Mouse (Mus musculus): ENCODE results near the gene Vill.

Gene Vill

GRCm38 (mm10) chr9:119034676-119035665 is 17.6 kb upstream of the Vill start:
- no peak for DNase-seq (ENCODE audit: low read depth, low spot score)

- DNase-seq (ENCODE audit: low read depth, low spot score): no peak
Observed at GRCm38 (mm10) chr9:119035836-119036235, 16.7 kb upstream of the Vill start.

GRCm38 (mm10) chr9:119037076-119037730 is 15.4 kb upstream of the Vill start:
- DNase-seq (ENCODE audit: low read depth, low spot score): no peak

- DNase-seq (ENCODE audit: low read depth, low spot score): no peak
Observed at GRCm38 (mm10) chr9:119038574-119038973, 14.0 kb upstream of the Vill start.

- no peak for DNase-seq (ENCODE audit: low read depth, low spot score)
Observed at GRCm38 (mm10) chr9:119040101-119040775, 12.3 kb upstream of the Vill start.

GRCm38 (mm10) chr9:119048182-119048903 is 4.2 kb upstream of the Vill start:
- DNase-seq (ENCODE audit: low read depth, low spot score): no peak

- no peak for DNase-seq (ENCODE audit: low read depth, low spot score)
Observed at GRCm38 (mm10) chr9:119051158-119051557, 1.4 kb upstream of the Vill start.

- DNase-seq (ENCODE audit: low read depth, low spot score): no peak
Observed at GRCm38 (mm10) chr9:119053964-119054576, 1.5 kb downstream of the Vill start.

GRCm38 (mm10) chr9:119055336-119055735 is 2.8 kb downstream of the Vill start:
- DNase-seq (ENCODE audit: low read depth, low spot score): no peak

GRCm38 (mm10) chr9:119058245-119058644 is 5.7 kb downstream of the Vill start:
- no peak for DNase-seq (ENCODE audit: low read depth, low spot score)

GRCm38 (mm10) chr9:119060701-119061100 is 8.1 kb downstream of the Vill start:
- DNase-seq (ENCODE audit: low read depth, low spot score): no peak

- DNase-seq (ENCODE audit: low read depth, low spot score): peak; percentile 52
Observed at GRCm38 (mm10) chr9:119063036-119063644, 10.6 kb downstream of the Vill start.

- DNase-seq (ENCODE audit: low read depth, low spot score): peak; percentile 15
Observed at GRCm38 (mm10) chr9:119064296-119064695, 11.7 kb downstream of the Vill start.

- peak; percentile 74 for DNase-seq (ENCODE audit: low read depth, low spot score)
Observed at GRCm38 (mm10) chr9:119067601-119068000, 15.0 kb downstream of the Vill start.

- DNase-seq (ENCODE audit: low read depth, low spot score): no peak
Observed at GRCm38 (mm10) chr9:119068266-119068665, 15.7 kb downstream of the Vill start.

- DNase-seq (ENCODE audit: low read depth, low spot score): no peak
Observed at GRCm38 (mm10) chr9:119070173-119070825, 17.7 kb downstream of the Vill start.

- DNase-seq (ENCODE audit: low read depth, low spot score): no peak
Observed at GRCm38 (mm10) chr9:119071786-119072185, 19.2 kb downstream of the Vill start.

GRCm38 (mm10) chr9:119073184-119073895 is 20.8 kb downstream of the Vill start:
- no peak for DNase-seq (ENCODE audit: low read depth, low spot score)

- no peak for DNase-seq (ENCODE audit: low read depth, low spot score)
Observed at GRCm38 (mm10) chr9:119075685-119076084, 23.1 kb downstream of the Vill start.

All from CD4-positive, CD25-positive, alpha-beta regulatory T cell, adult 2 months (primary cell).